Mouse (Mus musculus): ENCODE measurements around the gene Rhox7b. TPM values are rescaled to one million over a fixed set of nuclear protein-coding genes. Genes with fewer than 3 reads are reported as not detected.

The Rhox7b gene
- total and polyA plus RNA-seq, 2 experiments from 2014 or later: not detected

DNA sequence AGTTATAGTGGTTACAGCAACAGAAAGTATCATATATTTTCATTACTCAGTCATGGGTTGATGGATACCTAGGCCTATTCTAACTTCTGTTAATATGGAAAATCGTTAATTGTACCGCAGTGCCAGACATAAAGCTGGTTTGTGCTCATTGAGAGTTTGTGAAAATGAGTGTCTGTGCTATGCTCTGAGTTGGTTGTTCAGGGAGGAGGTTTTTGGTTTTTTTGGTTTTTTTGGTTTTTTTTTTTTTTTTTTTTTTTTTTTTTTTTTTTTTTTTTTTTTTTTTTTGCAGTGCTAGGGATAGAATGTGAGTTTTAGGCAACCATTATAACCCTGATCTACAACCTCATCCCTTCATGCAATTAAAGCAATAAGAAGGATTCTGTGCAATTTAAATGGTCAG lies 25.4 kb downstream of the Rhox7b start:
- WGBS: 100% methylated on average over 2 of the region's 2 CpGs
- H3K9ac ChIP-seq (replicated peaks; ENCODE audit: low read length, poor library complexity, severe bottlenecking): no peak overlapping the region
- H3K36me3 ChIP-seq (ENCODE audit: insufficient read depth, low read length): no peaks in the 10 kb centered on the region
- no peaks in the 10 kb centered on the region for H3K4me1 ChIP-seq (ENCODE audit: insufficient read depth, low read length)
- H3K27ac ChIP-seq (ENCODE audit: low read depth, low read length): no peak overlapping the region
- no peak for DNase-seq (ENCODE audit: low spot score)
- H3K4me3 ChIP-seq (ENCODE audit: low read depth, low read length): no peak overlapping the region
- TF ChIP-seq CTCF (IDR thresholded peaks at IDR 0.05): no peak
- H3K9me3 ChIP-seq (ENCODE audit: low read length): no peaks in the 10 kb centered on the region
- no peak overlapping the region for H3K4me2 ChIP-seq (ENCODE audit: low read depth, low read length, poor library complexity, severe bottlenecking)
- H3K27me3 ChIP-seq (ENCODE audit: insufficient read depth, low read length): no peaks in the 10 kb centered on the region
- no peak for ATAC-seq (ENCODE audit: low FRiP score)

Other genes starting within 250 kb of the Rhox7b start
- not detected in 2 replicates for gene Rhox4g, start 245.9 kb downstream of the Rhox7b start, total RNA-seq (2014; rRNA removed)
- not detected in 2 replicates for gene Rhox4g, start 245.9 kb downstream of the Rhox7b start, polyA plus RNA-seq (2015; fragmentation: Nextera tagmentation; extraction: Ambion mirVana)
- gene Rhox3h, start 228.5 kb downstream of the Rhox7b start, total RNA-seq (2014; rRNA removed): not detected in 2 replicates
- not detected in 2 replicates for gene Rhox3h, start 228.5 kb downstream of the Rhox7b start, polyA plus RNA-seq (2015; fragmentation: Nextera tagmentation; extraction: Ambion mirVana)
- gene Rhox2h, start 224.0 kb downstream of the Rhox7b start, total RNA-seq (2014; rRNA removed): not detected in 2 replicates
- gene Rhox2h, start 224.0 kb downstream of the Rhox7b start, polyA plus RNA-seq (2015; fragmentation: Nextera tagmentation; extraction: Ambion mirVana): not detected in 2 replicates
- gene Rhox5, start 92.4 kb downstream of the Rhox7b start, total RNA-seq (2014; rRNA removed): 1.5 TPM in 1 of 2 replicates, not detected in the other
- gene Rhox5, start 92.4 kb downstream of the Rhox7b start, polyA plus RNA-seq (2015; fragmentation: Nextera tagmentation; extraction: Ambion mirVana): 0.69 and 1.1 TPM in 2 replicates
- not detected in 2 replicates for gene Rhox6, start 70.3 kb downstream of the Rhox7b start, total RNA-seq (2014; rRNA removed)
- not detected in 2 replicates for gene Rhox6, start 70.3 kb downstream of the Rhox7b start, polyA plus RNA-seq (2015; fragmentation: Nextera tagmentation; extraction: Ambion mirVana)
- gene Rhox7a, start 65.5 kb downstream of the Rhox7b start, total RNA-seq (2014; rRNA removed): not detected in 2 replicates
- gene Rhox7a, start 65.5 kb downstream of the Rhox7b start, polyA plus RNA-seq (2015; fragmentation: Nextera tagmentation; extraction: Ambion mirVana): not detected in 2 replicates
- not detected in 2 replicates for gene Rhox8, start 18.3 kb downstream of the Rhox7b start, total RNA-seq (2014; rRNA removed)
- gene Rhox8, start 18.3 kb downstream of the Rhox7b start, polyA plus RNA-seq (2015; fragmentation: Nextera tagmentation; extraction: Ambion mirVana): not detected in 2 replicates
- not detected in 2 replicates for gene Rhox9, start 4.5 kb upstream of the Rhox7b start, total RNA-seq (2014; rRNA removed)
- gene Rhox9, start 4.5 kb upstream of the Rhox7b start, polyA plus RNA-seq (2015; fragmentation: Nextera tagmentation; extraction: Ambion mirVana): not detected in 2 replicates
- not detected in 2 replicates for gene Btg1-ps1, start 121.6 kb upstream of the Rhox7b start, total RNA-seq (2014; rRNA removed)
- gene Btg1-ps1, start 121.6 kb upstream of the Rhox7b start, polyA plus RNA-seq (2015; fragmentation: Nextera tagmentation; extraction: Ambion mirVana): not detected in 2 replicates
- gene Btg1-ps2, start 145.9 kb upstream of the Rhox7b start, total RNA-seq (2014; rRNA removed): not detected in 2 replicates
- not detected in 2 replicates for gene Btg1-ps2, start 145.9 kb upstream of the Rhox7b start, polyA plus RNA-seq (2015; fragmentation: Nextera tagmentation; extraction: Ambion mirVana)
- gene Rhox10, start 169.2 kb upstream of the Rhox7b start, total RNA-seq (2014; rRNA removed): not detected in 2 replicates
- not detected in 2 replicates for gene Rhox10, start 169.2 kb upstream of the Rhox7b start, polyA plus RNA-seq (2015; fragmentation: Nextera tagmentation; extraction: Ambion mirVana)
- not detected in 2 replicates for gene Rhox11, start 187.9 kb upstream of the Rhox7b start, total RNA-seq (2014; rRNA removed)
- not detected in 2 replicates for gene Rhox11, start 187.9 kb upstream of the Rhox7b start, polyA plus RNA-seq (2015; fragmentation: Nextera tagmentation; extraction: Ambion mirVana)
- gene Rhox12, start 213.7 kb upstream of the Rhox7b start, total RNA-seq (2014; rRNA removed): not detected in 2 replicates
- gene Rhox12, start 213.7 kb upstream of the Rhox7b start, polyA plus RNA-seq (2015; fragmentation: Nextera tagmentation; extraction: Ambion mirVana): not detected in 2 replicates
- gene Rhox13, start 224.0 kb upstream of the Rhox7b start, total RNA-seq (2014; rRNA removed): not detected in 2 replicates
- gene Rhox13, start 224.0 kb upstream of the Rhox7b start, polyA plus RNA-seq (2015; fragmentation: Nextera tagmentation; extraction: Ambion mirVana): not detected in 2 replicates

Data from midbrain, postnatal 0 days (tissue).